Mouse (Mus musculus): ENCODE data around the gene Mapk9. TPM values are rescaled to one million over a fixed set of nuclear protein-coding genes. Genes with fewer than 3 reads are reported as not detected.

Gene Mapk9
- polyA plus RNA-seq, 1 experiment from 2014 or later: 34.0 TPM

GRCm38 (mm10) chr11:49841886-49842285 lies 4.7 kb upstream of the Mapk9 start:
- no peak for ATAC-seq (ENCODE audit: insufficient number of reproducible peaks, low FRiP score, low TSS enrichment, low read depth)
- H3K9me3 ChIP-seq (replicated peaks): no peaks in the 10 kb centered on the region
- no peak overlapping the region for H3K4me3 ChIP-seq (replicated peaks)
- H3K9ac ChIP-seq: no peak overlapping the region
- peaks cover 5% of the 10 kb centered on the region for H3K4me1 ChIP-seq
- 73% methylated on average over 1 of the region's 1 CpGs for WGBS
- H3K27me3 ChIP-seq: no peaks in the 10 kb centered on the region
- no peak overlapping the region for H3K27ac ChIP-seq (replicated peaks)
- no peak overlapping the region for H3K4me2 ChIP-seq (replicated peaks)
- H3K36me3 ChIP-seq: peaks cover 2% of the 10 kb centered on the region; the same call in 1 of the 2 replicates

DNA sequence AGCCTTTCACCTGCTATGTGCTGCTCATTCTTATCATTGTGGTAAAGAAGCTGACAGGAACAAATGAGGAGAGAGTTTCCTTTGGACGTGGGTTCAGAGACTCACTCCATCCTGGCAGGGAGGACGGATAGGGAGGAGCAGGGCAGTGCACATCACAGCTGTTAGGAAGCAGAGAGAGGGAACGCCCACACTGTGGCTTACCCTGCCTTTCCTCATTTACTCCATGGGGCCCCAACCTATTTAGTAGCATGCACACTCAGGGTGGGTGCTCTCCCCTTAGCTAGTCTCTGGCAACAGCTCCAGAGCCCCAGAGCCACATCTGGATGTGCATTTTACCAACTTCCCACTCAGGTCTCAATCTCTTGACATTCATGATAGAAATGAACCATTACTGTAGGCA lies 3.8 kb upstream of the Mapk9 start:
- Histone ChIP-seq H3K4me3 (replicated peaks) (no peak overlapping the region), H3K4me1 (peaks cover 10% of the 10 kb centered on the region), H3K9me3 (replicated peaks) (no peaks in the 10 kb centered on the region), H3K27ac (replicated peaks) (no peak overlapping the region), H3K9ac (no peak overlapping the region), H3K27me3 (no peaks in the 10 kb centered on the region), H3K4me2 (replicated peaks) (no peak overlapping the region), H3K36me3 (peaks cover under 1% of the 10 kb centered on the region; the same call in 1 of the 2 replicates)
- 55% methylated on average over 3 of the region's 3 CpGs for WGBS
- ATAC-seq (ENCODE audit: insufficient number of reproducible peaks, low FRiP score, low TSS enrichment, low read depth): no peak

GRCm38 (mm10) chr11:49844311-49844710 lies 2.2 kb upstream of the Mapk9 start:
- Histone ChIP-seq H3K36me3 (no peaks in the 10 kb centered on the region), H3K9me3 (replicated peaks) (no peaks in the 10 kb centered on the region), H3K4me1 (peaks cover 21% of the 10 kb centered on the region), H3K9ac (no peak overlapping the region), H3K4me3 (replicated peaks) (no peak overlapping the region), H3K27ac (replicated peaks) (no peak overlapping the region), H3K27me3 (no peaks in the 10 kb centered on the region), H3K4me2 (replicated peaks) (no peak overlapping the region)
- 87% methylated on average over 10 of the region's 10 CpGs for WGBS
- no peak for ATAC-seq (ENCODE audit: insufficient number of reproducible peaks, low FRiP score, low TSS enrichment, low read depth)

DNA sequence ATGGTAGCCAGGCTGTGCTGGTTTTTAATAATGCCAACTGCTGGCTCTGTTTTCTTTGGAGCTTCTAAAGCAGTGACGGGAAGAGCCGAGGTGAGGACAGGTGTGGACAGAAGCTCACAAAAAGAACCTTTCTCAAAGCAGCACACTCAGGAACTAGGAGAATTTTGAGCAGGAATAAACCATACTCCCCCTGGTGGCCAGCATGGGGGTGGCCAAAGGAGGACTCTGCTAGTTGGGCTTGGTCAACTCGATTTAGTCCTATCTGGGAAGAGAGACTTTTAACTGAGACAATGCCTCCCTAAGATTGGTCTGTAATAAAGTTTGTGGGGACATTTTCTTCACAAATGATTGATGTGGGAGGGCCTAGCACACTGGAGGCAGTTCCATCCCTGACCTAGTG lies 1.6 kb upstream of the Mapk9 start:
- no peaks in the 10 kb centered on the region for H3K9me3 ChIP-seq (replicated peaks)
- 45% methylated on average over 3 of the region's 3 CpGs for WGBS
- no peak overlapping the region for H3K9ac ChIP-seq
- peaks cover 21% of the 10 kb centered on the region for H3K4me1 ChIP-seq
- no peak overlapping the region for H3K4me2 ChIP-seq (replicated peaks)
- H3K36me3 ChIP-seq: no peaks in the 10 kb centered on the region
- ATAC-seq (ENCODE audit: insufficient number of reproducible peaks, low FRiP score, low TSS enrichment, low read depth): no peak
- no peak overlapping the region for H3K4me3 ChIP-seq (replicated peaks)
- H3K27me3 ChIP-seq: no peaks in the 10 kb centered on the region
- no peak overlapping the region for H3K27ac ChIP-seq (replicated peaks)

GRCm38 (mm10) chr11:49845958-49846357 lies 593 bp upstream of the Mapk9 start:
- Histone ChIP-seq H3K9me3 (replicated peaks) (no peaks in the 10 kb centered on the region), H3K4me2 (replicated peaks) (peak overlapping the region; percentile 82), H3K27ac (replicated peaks) (no peak overlapping the region), H3K27me3 (no peaks in the 10 kb centered on the region), H3K4me3 (replicated peaks) (peak overlapping the region; percentile 70), H3K36me3 (no peaks in the 10 kb centered on the region), H3K4me1 (peaks cover 21% of the 10 kb centered on the region), H3K9ac (peak overlapping the region; percentile 81; the same call in 1 of the 2 replicates)
- 36% methylated on average over 11 of the region's 11 CpGs for WGBS
- no peak for ATAC-seq (ENCODE audit: insufficient number of reproducible peaks, low FRiP score, low TSS enrichment, low read depth)

DNA sequence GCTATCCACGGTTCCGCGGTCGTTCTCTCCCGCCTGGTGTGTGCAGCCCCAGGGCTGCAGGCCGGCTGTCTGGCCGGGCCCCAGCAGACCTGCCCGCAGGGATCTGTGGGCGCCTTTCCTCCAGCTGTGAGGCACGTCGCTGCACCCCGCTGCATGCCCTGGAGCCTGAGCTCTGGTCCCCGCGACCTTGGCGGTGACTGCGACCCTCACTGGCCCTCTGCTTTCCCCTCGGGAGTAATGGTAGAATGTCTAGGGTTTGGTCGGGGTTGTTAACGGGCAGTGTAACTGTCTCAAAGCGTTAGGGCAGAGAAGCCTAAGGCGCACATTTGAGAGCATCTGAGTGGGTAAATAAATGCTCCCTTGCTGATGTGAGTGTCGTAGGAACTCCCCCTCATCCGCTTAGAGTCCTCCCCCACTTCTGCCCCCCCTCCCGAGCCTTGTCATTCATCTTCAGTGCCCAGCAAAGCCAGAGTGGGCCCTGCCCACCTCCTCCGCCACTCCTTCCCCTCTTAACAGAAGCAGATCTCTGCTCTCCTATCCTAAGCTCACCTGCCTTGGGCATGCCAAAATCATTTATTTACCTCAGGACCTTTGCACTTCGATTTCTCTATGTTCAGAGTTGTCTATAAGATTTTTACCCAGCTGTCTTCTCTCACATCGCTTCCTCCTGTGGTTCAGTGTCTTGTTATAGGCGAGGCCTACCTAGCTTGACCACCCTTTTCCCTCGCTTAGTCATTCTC lies 690 bp downstream of the Mapk9 start:
- ATAC-seq (ENCODE audit: insufficient number of reproducible peaks, low FRiP score, low TSS enrichment, low read depth): no peak
- Histone ChIP-seq H3K9ac (peak overlapping the region; percentile 81), H3K9me3 (replicated peaks) (no peaks in the 10 kb centered on the region), H3K36me3 (no peaks in the 10 kb centered on the region), H3K4me3 (replicated peaks) (peak overlapping the region; percentile 70), H3K27ac (replicated peaks) (peak overlapping the region; percentile 61), H3K4me1 (peaks cover 21% of the 10 kb centered on the region), H3K4me2 (replicated peaks) (peak overlapping the region; percentile 82), H3K27me3 (no peaks in the 10 kb centered on the region)
- 9% methylated on average over 29 of the region's 29 CpGs for WGBS

GRCm38 (mm10) chr11:49847811-49848078 lies 1.2 kb downstream of the Mapk9 start:
- peak overlapping the region; percentile 82 for H3K4me2 ChIP-seq (replicated peaks)
- peaks cover 21% of the 10 kb centered on the region for H3K4me1 ChIP-seq
- H3K9me3 ChIP-seq (replicated peaks): no peaks in the 10 kb centered on the region
- WGBS: 69% methylated on average over 2 of the region's 2 CpGs
- no peaks in the 10 kb centered on the region for H3K36me3 ChIP-seq
- no peak for ATAC-seq (ENCODE audit: insufficient number of reproducible peaks, low FRiP score, low TSS enrichment, low read depth)
- no peaks in the 10 kb centered on the region for H3K27me3 ChIP-seq
- no peak overlapping the region; the same call in 1 of the 2 replicates for H3K9ac ChIP-seq
- H3K4me3 ChIP-seq (replicated peaks): peak overlapping the region; percentile 70
- no peak overlapping the region for H3K27ac ChIP-seq (replicated peaks)

DNA sequence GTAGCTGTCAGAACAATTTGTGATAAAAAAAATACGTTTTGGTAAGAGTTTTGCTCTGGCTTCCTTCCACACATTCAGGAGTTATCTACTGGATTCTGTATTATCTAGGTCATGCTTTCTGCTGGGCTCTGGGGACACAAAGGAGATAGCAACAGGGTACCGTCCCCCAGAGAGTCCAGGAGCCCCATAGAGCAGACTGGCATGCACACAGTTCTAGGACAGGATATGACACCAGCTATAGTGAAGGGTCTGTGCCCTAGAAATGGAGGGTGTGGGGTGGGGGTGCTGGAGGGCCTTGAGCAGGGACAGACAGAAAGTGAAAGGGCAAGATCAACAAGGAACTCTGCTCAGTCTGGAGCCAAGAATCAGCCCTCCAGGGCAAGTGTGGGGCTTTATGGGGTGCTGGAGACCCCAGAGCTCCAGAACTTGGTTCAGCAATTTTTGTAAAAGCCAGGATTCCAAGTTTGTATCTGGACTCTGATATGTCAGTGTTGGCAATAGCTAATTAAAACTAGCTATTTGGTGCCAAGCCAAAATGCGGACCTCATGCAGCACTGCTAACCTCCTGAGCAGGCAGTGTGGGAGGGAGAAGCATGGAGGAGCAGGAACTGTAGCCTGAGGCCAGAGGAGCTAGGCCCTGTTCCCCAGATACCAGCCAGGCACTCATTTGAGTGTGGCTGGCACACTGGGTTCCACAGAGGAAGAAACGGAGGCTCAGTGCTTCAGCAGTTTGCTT lies 1.7 kb downstream of the Mapk9 start:
- H3K27me3 ChIP-seq: no peaks in the 10 kb centered on the region
- 56% methylated on average over 4 of the region's 4 CpGs for WGBS
- peaks cover 21% of the 10 kb centered on the region for H3K4me1 ChIP-seq
- ATAC-seq (ENCODE audit: insufficient number of reproducible peaks, low FRiP score, low TSS enrichment, low read depth): no peak
- no peak overlapping the region for H3K4me3 ChIP-seq (replicated peaks)
- H3K9me3 ChIP-seq (replicated peaks): no peaks in the 10 kb centered on the region
- H3K27ac ChIP-seq (replicated peaks): no peak overlapping the region
- H3K36me3 ChIP-seq: no peaks in the 10 kb centered on the region
- 0 out of 2 replicates have a peak overlapping the region, but pooled peaks have one; percentile 15 for H3K4me2 ChIP-seq (replicated peaks)
- no peak overlapping the region for H3K9ac ChIP-seq

DNA sequence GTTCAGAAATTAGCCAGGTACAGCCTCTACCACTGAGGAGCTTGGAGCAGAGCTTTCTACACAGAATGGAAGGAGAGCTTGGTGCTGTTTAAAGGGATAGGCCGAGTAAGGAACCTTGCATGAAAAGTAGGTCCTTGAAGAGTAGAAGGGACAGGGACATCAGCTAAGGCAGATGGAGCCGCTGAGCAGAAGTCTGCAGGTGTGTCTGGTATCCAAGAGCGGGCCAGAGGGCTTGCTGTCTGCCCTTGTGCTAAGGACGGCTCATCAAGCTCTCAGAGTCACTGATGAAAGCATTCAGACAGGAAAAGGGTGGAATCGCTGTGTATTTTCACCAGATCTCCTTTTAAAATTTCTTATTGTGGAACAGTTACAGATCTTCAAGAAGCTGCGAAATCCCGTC lies 3.8 kb downstream of the Mapk9 start:
- Histone ChIP-seq H3K27ac (replicated peaks) (no peak overlapping the region), H3K27me3 (no peaks in the 10 kb centered on the region), H3K4me3 (replicated peaks) (no peak overlapping the region), H3K4me1 (peaks cover 21% of the 10 kb centered on the region), H3K4me2 (replicated peaks) (no peak overlapping the region), H3K9me3 (replicated peaks) (no peaks in the 10 kb centered on the region), H3K36me3 (0 out of 2 replicates have a peak, but pooled peaks cover 4% of the 10 kb centered on the region), H3K9ac (no peak overlapping the region)
- 95% methylated on average over 7 of the region's 7 CpGs for WGBS
- no peak for ATAC-seq (ENCODE audit: insufficient number of reproducible peaks, low FRiP score, low TSS enrichment, low read depth)

DNA sequence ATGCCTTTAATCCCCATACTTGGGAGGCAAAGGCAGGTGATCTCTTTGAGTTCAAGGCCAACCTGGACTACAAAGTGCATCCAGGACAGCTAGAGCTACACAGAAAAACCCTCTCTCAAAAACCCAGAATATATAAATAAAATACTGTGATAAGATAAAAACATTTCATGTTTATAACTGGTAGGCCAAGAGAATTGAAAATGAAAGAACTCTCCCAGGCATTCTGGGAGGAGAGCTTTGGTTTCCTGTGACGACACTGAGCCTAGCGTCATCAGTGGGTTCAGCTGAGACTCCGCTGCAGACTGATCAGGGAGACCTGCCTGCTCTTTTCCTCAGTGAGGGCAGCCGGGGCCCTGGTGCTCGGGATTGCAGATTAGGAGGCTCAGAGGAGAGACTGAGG lies 8.6 kb downstream of the Mapk9 start:
- Histone ChIP-seq H3K4me1 (no peaks in the 10 kb centered on the region), H3K9ac (no peak overlapping the region), H3K27ac (replicated peaks) (no peak overlapping the region), H3K4me3 (replicated peaks) (no peak overlapping the region), H3K27me3 (no peaks in the 10 kb centered on the region), H3K4me2 (replicated peaks) (no peak overlapping the region), H3K36me3 (0 out of 2 replicates have a peak, but pooled peaks cover 9% of the 10 kb centered on the region), H3K9me3 (replicated peaks) (no peaks in the 10 kb centered on the region)
- 80% methylated on average over 5 of the region's 5 CpGs for WGBS
- no peak for ATAC-seq (ENCODE audit: insufficient number of reproducible peaks, low FRiP score, low TSS enrichment, low read depth)

DNA sequence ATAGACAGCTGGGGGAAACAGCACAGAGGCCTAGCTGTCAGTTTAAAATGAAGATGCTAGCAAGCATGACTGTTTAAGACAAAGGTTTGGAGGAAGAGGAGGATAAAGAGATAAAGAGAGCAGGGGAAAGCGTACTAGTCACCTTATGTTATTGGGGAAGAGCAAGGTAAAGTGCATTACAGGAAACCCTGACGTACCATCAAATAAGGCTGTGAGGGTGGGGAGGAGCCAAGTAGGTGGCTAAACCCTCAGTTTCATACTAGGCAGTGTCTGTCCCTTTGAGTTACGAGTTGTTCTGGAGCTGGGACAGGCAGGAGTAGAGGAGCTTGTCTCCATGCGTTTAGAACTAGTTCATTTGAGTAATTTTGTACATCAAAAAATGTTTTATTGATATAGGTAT lies 14.6 kb downstream of the Mapk9 start:
- H3K27me3 ChIP-seq: no peaks in the 10 kb centered on the region
- WGBS: 93% methylated on average over 4 of the region's 4 CpGs
- H3K36me3 ChIP-seq: peaks cover 8% of the 10 kb centered on the region; the same call in 1 of the 2 replicates
- no peaks in the 10 kb centered on the region for H3K9me3 ChIP-seq (replicated peaks)
- no peak overlapping the region for H3K4me3 ChIP-seq (replicated peaks)
- no peak overlapping the region for H3K9ac ChIP-seq
- no peak overlapping the region for H3K27ac ChIP-seq (replicated peaks)
- no peaks in the 10 kb centered on the region for H3K4me1 ChIP-seq
- no peak overlapping the region for H3K4me2 ChIP-seq (replicated peaks)
- no peak for ATAC-seq (ENCODE audit: insufficient number of reproducible peaks, low FRiP score, low TSS enrichment, low read depth)

Data from embryonic facial prominence, embryonic 15.5 days (tissue).